19 mouse cellular contexts compared by ENCODE assay signal in genomic region chr3:85629895-85630510, GRCm38 (mm10). TPM values are rescaled to one million over a fixed set of nuclear protein-coding genes. Genes with fewer than 3 reads are reported as not detected.
DNase-seq lines count a peak whose midpoint lies in the region; ATAC-seq and TF ChIP-seq lines count a peak whose summit lies in the region.
"Had no signal": no experiment of that assay in that cellular context is flagged by ENCODE, and none has a peak within 500 bp of the region (broad histone marks: within the 10 kb centered on the region; RNA-seq: fewer than 3 reads in every experiment).

No protein-coding gene starts in this region.

- peak; percentile 53 for ATAC-seq in CD4-positive, CD25-positive, alpha-beta regulatory T cell, adult 4 months
- ATAC-seq: midbrain, embryonic 16.5 days had no signal

- H3K27ac ChIP-seq in layer of hippocampus, adult 2 months = peak overlapping the region; percentile 36; the same call in 1 of the 2 replicates
- H3K27ac ChIP-seq in thymus, adult 2 months (ENCODE audit: control insufficient read depth, insufficient read depth, low read length) = no peak overlapping the region
- H3K27ac ChIP-seq: embryonic facial prominence, embryonic 12.5 days; heart, embryonic 10.5 days; hindbrain, embryonic 15.5 days; kidney, postnatal 0 days; limb, embryonic 13.5 days had no signal

- TF ChIP-seq CTCF in layer of hippocampus, adult 2 months (conservative IDR thresholded peaks at IDR 0.05) = no peak
- no peak for TF ChIP-seq CTCF in thymus, adult 2 months (IDR thresholded peaks at IDR 0.05; ENCODE audit: borderline replicate concordance, control insufficient read depth, extremely low read depth, insufficient read depth, low read length, poor library complexity)

- H3K4me1 ChIP-seq in thymus, adult 2 months (replicated peaks; ENCODE audit: control insufficient read depth, insufficient read depth, low read length) = no peaks in the 10 kb centered on the region
- H3K4me1 ChIP-seq: embryonic facial prominence, embryonic 12.5 days; hindbrain, embryonic 15.5 days; limb, embryonic 13.5 days had no signal

- H3K4me3 ChIP-seq in layer of hippocampus, adult 2 months = no peak overlapping the region
- H3K4me3 ChIP-seq in thymus, adult 2 months (ENCODE audit: control insufficient read depth, insufficient read depth, low read length) = no peak overlapping the region
- H3K4me3 ChIP-seq: embryonic facial prominence, embryonic 12.5 days; heart, embryonic 10.5 days; hindbrain, embryonic 15.5 days; limb, embryonic 13.5 days had no signal

- no peak for TF ChIP-seq POLR2A in thymus, adult 2 months (IDR thresholded peaks at IDR 0.05; ENCODE audit: control insufficient read depth, extremely low read depth, insufficient read depth, low read length, poor library complexity)

- no peaks in the 10 kb centered on the region for H3K36me3 ChIP-seq in thymus, adult 2 months (ENCODE audit: control insufficient read depth, insufficient read depth, low read length)
- H3K36me3 ChIP-seq: embryonic facial prominence, embryonic 12.5 days; hindbrain, embryonic 15.5 days; limb, embryonic 13.5 days had no signal

- no peaks in the 10 kb centered on the region for H3K27me3 ChIP-seq in thymus, adult 2 months (ENCODE audit: control insufficient read depth, insufficient read depth, low read length)
- H3K27me3 ChIP-seq: embryonic facial prominence, embryonic 12.5 days; hindbrain, embryonic 15.5 days; limb, embryonic 13.5 days had no signal

- WGBS in thymus, adult 2 months = 94% methylated on average over 4 of the region's 4 CpGs

- DNase-seq in layer of hippocampus, adult 2 months (ENCODE audit: low spot score in 2 of 2) = no peak
- no peak for DNase-seq in layer of hippocampus, adult 9-10 months (ENCODE audit: low spot score)
- peak; percentile 82 for DNase-seq in 3T3-L1 (ENCODE audit: low read depth, low spot score)
- peak; percentile 8 for DNase-seq in induced T-regulatory cell, adult 2 months (ENCODE audit: low read depth)
- DNase-seq in right cerebral cortex, postnatal 4 days = no peak
- no peak for DNase-seq in cerebellum, postnatal 4 days (ENCODE audit: low spot score in 2 of 2)
- DNase-seq in thymus, adult 2 months = no peak
- DNase-seq: cerebellum, adult 18-20 months; gastrocnemius, postnatal 14 days; kidney, adult 11 months; lung, postnatal 14 days; spleen, adult 18-20 months had no signal

RNA-seq across cellular contexts. Expression of gene Gatb, which starts 56.1 kb away (rescaled TPM):
- total RNA-seq in layer of hippocampus, adult 2 months (2021) = 10 to 100 TPM; 19.2 to 24.5 TPM
- 10 to 100 TPM; 17.0 to 25.8 TPM for polyA plus RNA-seq in CD4-positive, CD25-positive, alpha-beta regulatory T cell, adult 4 months (2017; shearing (Covaris generic))
- 4.8 and 4.9 TPM in 2 replicates for polyA plus RNA-seq in thymus, adult 2 months (2012; rRNA removed)

Comparison
In these comparisons a context has a peak if more than half of its experiments do, and no peak if none do; other contexts are left out.
1. DNase-seq: peak in 3T3-L1 (single experiment) and induced T-regulatory cell, adult 2 months (single experiment); none in layer of hippocampus, adult 2 months (0 of 2), layer of hippocampus, adult 9-10 months (single experiment), right cerebral cortex, postnatal 4 days (single experiment), cerebellum, postnatal 4 days (0 of 2) and thymus, adult 2 months (single experiment).